14 mouse cellular contexts compared by ENCODE assay signal in genomic region chr10:46299521-46299920, GRCm38 (mm10).
"Had no signal": no experiment of that assay in that cellular context is flagged by ENCODE, and none has a peak within 500 bp of the region (broad histone marks: within the 10 kb centered on the region; RNA-seq: fewer than 3 reads in every experiment).

No protein-coding gene starts in this region.

- H3K4me1 ChIP-seq: limb, embryonic 15.5 days; liver, embryonic 12.5 days; midbrain, embryonic 10.5 days; midbrain, embryonic 15.5 days; neural tube, embryonic 15.5 days had no signal

- H3K27ac ChIP-seq: limb, embryonic 15.5 days; liver, embryonic 12.5 days; midbrain, embryonic 10.5 days; midbrain, embryonic 15.5 days; neural tube, embryonic 15.5 days had no signal

- H3K9ac ChIP-seq: limb, embryonic 15.5 days; liver, embryonic 12.5 days; lung, embryonic 14.5 days; midbrain, embryonic 15.5 days; neural tube, embryonic 15.5 days had no signal

- H3K4me2 ChIP-seq: limb, embryonic 15.5 days; liver, embryonic 12.5 days; lung, embryonic 14.5 days; midbrain, embryonic 15.5 days; neural tube, embryonic 15.5 days had no signal

- H3K9me3 ChIP-seq: limb, embryonic 15.5 days; liver, embryonic 12.5 days; midbrain, embryonic 10.5 days; midbrain, embryonic 15.5 days; neural tube, embryonic 15.5 days had no signal

- H3K36me3 ChIP-seq: limb, embryonic 15.5 days; liver, embryonic 12.5 days; midbrain, embryonic 10.5 days; midbrain, embryonic 15.5 days; neural tube, embryonic 15.5 days had no signal

- H3K27me3 ChIP-seq: limb, embryonic 15.5 days; liver, embryonic 12.5 days; midbrain, embryonic 15.5 days; neural tube, embryonic 15.5 days had no signal

- ATAC-seq: liver, embryonic 12.5 days; midbrain, embryonic 15.5 days had no signal

- DNase-seq: kidney, adult 9 months; kidney, postnatal 14 days; lung, embryonic 14.5 days; lung, postnatal 10 days; lung, postnatal 4 days; right cerebral cortex, postnatal 4 days; spleen, adult 18-20 months; thymus, adult 18-20 months; thymus, postnatal 14 days had no signal

- H3K4me3 ChIP-seq: limb, embryonic 15.5 days; liver, embryonic 12.5 days; midbrain, embryonic 10.5 days; midbrain, embryonic 15.5 days; neural tube, embryonic 15.5 days had no signal
